Mouse (Mus musculus): ENCODE measurements at regions not wholly inside any gene's neighbourhood (a gene's known extent, or its start where the extent isn't known, plus 50 kb on each side); places are given as distances from the start of the nearest gene placed in this dataset.

- TF ChIP-seq GATA1 (IDR thresholded peaks at IDR 0.05; ENCODE audit: borderline replicate concordance, low read length), result no peak
- no peak for TF ChIP-seq FLI1 (IDR thresholded peaks at IDR 0.05; ENCODE audit: low read length)
Measured at GRCm38 (mm10) chr17:45878394-45878793, 144.8 kb upstream of the 1600014C23Rik start.
